Mouse (Mus musculus): ENCODE measurements around the gene Cops2.
A peak's percentile ranks its signal among the peaks of the same experiment; 100 is the strongest.

Cops2 gene

GRCm38 (mm10) chr2:125858521-125859280 is at the start of gene Cops2, which contains the start of gene Galk2:
TSS of gene Cops2 (minus strand) at chr2:125859139.
TSS of gene Galk2 (plus strand) at chr2:125859109.
- peak; percentile 87 to 90 for DNase-seq (ENCODE audit: low spot score in 2 of 2)

DNA sequence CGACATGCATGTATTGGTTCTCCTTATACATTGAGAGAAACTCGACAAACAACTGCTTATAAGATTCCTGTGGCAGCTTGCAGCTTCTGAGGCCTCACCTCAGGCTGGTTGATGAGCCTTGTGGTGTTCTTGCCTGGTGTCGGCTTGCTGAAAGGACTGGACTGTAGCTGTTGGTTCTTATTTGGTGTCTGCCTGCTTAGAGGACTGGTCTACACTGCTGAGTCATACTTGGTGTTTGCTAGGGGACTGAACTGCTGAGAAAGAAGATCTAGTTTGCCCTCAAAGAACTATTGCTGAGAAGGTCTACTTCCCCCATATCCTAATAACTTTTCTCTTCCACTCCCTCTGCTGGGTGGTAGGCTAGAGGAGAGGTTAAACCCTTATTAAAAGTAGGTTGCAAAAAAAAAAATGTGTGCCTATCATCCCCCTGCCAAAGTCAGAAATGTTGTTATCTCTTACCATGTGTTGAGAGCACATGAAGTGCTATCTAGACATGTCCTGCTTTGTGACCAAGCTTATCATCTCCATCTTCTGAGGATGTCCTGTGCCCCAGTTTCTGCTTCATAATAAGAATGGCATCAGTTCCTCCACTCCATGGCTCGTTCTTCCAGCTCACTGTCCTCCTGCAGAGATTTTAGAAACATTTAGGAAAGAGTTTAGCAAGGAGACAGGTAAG is 48.8 kb upstream of the Cops2 start:
- DNase-seq (ENCODE audit: low spot score in 2 of 2): no peak

DNA sequence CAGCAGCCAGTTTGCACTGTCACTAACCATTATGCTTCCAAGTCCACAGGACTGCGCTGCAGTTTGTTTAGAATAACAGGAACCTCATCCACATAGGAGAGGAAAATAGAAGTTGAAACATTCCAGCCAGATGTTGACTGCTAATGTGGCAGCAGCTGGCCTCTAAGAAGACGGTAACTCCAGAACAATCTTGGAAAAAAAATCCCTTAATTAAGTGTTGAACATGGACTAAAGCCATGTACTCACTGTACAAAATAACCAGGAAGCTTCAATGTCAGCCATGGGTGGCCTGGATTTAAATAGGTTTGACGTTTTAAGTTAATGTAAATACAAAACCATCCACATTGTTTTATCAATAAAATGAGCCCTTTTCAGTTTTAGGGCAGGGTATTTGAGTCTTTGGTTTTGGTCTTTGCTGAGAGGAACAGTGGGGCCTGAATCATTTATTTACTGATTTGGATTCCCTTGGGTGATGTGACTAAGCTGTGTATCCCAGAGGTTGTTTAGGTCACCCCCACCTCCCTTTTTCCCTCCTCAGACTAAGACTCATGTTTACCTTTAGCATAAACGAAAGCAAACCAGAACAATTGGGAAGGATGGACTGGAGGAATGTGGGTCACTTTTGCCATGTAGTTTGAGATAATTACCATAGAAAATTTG is 47.6 kb upstream of the Cops2 start:
- no peak for DNase-seq (ENCODE audit: low spot score in 2 of 2)

GRCm38 (mm10) chr2:125901426-125901825 is 42.5 kb upstream of the Cops2 start:
- DNase-seq (ENCODE audit: low spot score in 2 of 2): no peak

DNA sequence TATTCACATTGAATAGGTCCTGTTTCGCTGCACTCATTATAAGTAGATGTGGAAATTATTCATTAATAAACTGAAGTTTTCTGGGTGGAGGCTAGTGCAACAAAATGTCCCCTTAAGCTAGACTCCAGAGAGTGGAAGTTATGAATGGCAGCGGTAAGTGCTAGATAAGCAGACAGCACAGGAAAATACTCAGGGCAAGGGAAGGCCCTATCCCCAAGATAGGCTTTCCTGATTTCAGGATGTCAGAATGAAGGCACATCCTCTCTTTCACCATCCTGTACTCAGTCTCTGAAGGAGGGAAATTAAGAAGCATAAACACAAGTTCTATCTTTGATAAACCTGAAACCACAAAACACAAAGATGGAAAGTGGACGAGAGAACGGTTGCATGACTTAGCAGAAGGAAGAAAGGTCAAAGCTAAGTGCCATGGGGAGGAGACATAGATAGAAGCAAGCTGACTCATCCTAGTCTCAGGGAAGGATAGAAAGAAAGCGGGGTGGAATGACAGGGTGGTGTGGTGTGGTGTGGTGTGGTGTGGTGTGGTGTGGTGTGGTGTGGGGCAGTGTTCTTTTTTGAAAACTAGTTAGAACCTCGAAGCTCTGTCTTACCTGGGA is 42.0 kb upstream of the Cops2 start:
- no peak for DNase-seq (ENCODE audit: low spot score in 2 of 2)

- DNase-seq (ENCODE audit: low spot score in 2 of 2): no peak
Measured at GRCm38 (mm10) chr2:125896355-125896754, 37.4 kb upstream of the Cops2 start.

DNA sequence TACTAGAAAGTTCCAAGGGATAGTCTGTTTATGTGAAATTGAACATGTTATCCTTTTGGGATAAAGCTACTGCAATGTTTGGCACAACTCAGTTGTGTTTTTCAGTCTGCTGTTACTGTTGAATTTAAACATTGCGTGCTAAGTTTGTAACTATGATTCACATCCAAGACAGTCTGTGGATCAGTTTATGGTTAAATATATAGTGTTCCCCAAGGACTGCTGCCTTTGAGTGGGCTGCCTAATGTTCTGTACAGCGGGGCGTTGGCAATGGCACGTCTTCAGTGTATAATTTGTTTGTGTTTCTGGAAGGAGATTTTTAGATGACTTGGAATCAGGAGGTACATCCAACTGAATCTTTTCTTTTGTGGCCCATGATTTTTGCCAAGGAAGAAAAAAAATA is 36.2 kb upstream of the Cops2 start:
- no peak for DNase-seq (ENCODE audit: low spot score in 2 of 2)

DNA sequence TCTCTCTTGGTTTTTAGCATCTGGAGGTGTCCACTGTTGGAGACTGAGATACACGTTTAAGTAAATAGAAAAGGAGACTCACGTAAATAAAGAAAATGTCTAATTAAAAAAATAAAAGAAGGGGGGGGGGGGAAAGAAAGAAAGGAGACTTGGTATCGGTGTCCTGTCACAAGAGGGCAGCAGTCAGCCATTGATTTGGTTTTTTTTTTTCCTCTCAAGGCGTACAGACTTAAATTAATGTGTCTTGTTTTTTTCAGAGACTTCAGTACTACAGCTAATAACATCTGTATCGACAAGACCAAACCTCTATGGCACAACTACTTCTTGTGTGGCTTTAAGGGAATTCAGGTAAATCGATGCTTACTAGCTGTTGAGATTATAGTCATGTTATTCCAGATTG is 34.2 kb upstream of the Cops2 start:
- no peak for DNase-seq (ENCODE audit: low spot score in 2 of 2)

DNA sequence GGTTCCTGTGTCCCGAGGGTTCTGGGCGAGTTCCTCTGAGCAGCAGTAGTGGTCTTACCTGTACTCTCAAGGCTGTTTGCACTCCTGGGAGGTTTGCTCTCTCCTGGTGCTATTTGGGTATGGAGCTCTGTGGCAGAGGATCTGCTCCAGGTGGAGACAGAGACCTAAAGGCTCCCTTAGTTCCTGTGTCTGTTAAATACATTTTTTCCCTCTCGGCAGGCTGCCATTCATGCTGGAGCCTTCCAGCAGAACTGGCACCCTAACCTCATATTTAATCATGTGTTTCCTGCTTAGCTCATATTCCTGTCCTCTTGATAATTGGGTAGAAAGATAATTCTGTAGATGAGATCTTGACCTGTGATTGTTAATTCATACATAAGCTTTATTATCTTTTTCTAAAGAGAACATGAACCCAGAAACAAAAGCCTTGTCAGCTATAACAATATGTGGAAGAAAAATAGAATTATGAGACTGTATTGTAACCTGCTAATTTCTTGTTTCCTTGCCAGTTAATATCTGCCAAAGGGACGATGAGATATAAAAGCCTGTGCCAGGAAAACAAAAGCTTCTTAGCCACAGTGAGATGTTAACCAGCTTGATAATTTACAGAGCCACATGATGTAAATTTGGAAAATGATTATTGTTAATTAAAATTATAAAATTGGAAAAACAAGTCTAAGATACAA is 27.1 kb upstream of the Cops2 start:
- no peak for DNase-seq (ENCODE audit: low spot score in 2 of 2)

- DNase-seq (ENCODE audit: low spot score in 2 of 2): no peak
Measured at GRCm38 (mm10) chr2:125870159-125870558, 11.2 kb upstream of the Cops2 start.

GRCm38 (mm10) chr2:125868301-125868700 is 9.4 kb upstream of the Cops2 start:
- DNase-seq (ENCODE audit: low spot score in 2 of 2): no peak

DNA sequence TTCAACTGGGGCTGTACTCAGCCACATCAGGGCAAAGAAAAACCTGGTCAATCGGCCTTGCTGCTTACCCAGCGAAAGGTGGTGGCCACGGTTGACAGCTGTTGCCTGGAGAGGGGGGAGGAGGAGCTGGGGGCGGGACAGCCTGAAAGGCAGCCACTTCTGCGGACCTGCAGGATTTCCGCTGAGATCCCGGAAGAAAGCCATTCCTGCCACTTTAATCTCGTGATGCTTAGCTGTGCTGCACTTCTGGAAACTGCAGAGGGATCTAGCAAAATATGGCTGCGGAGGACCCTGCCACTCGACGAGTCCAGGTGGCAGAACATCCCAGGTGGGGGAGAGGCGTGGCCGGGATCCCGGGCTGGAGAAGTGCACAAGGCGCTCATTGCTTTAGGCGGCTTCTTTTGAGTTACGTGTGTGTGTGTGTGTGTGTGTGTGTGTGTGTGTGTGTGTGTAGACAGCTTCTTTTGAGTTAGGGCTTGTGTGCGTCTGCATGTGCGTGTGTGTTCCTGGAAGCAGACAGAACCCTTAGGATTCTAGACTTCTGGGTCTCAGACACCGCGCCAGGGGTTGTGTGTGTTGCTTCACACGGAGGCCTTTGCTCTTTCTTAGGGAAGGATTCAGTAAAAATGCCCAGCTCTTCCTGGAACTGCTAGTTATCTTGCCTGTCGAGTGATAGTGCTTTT is 7.3 kb upstream of the Cops2 start:
- peak; percentile 51 to 52 for DNase-seq (ENCODE audit: low spot score in 2 of 2)

DNA sequence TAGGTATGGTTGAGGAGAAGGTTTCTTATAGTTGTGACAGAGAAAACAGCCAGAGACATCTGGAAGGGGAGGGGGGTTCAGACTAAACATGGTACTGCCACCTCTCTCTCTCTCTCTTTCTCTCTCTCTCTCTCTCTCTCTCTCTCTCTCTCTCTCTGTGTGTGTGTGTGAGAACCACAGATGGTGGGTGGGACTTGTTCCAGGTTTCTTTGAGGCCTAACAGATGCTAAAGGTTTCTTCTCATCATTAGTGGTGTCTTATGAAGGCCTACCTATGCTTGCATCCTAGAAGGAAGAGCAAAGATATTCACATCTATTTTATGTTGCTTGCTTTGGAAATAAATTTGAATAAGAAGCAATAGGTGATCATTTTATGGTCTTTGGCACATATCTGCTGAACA is 6.6 kb upstream of the Cops2 start:
- no peak for DNase-seq (ENCODE audit: low spot score in 2 of 2)

DNA sequence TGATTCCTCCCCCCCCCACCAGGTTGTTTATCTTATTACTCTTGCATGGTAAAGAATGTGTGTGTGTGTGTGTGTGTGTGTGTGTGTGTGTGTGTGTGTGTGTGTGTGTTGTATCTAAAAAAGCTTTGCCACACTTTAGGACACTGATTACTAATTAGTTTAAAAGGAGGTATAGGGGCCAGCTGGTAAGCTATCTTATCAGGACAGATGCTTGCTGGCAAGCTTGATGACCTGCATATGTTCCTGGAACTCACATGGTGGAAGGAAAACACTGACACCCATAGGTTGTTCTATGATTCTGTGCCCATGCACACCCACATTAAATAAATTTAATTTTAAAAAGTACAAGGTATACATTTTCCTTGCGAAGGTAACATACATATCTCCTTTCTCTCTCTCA is 5.6 kb upstream of the Cops2 start:
- no peak for DNase-seq (ENCODE audit: low spot score in 2 of 2)

GRCm38 (mm10) chr2:125863799-125864198 is 4.9 kb upstream of the Cops2 start:
- DNase-seq (ENCODE audit: low spot score in 2 of 2): no peak

- no peak for DNase-seq (ENCODE audit: low spot score in 2 of 2)
Measured at GRCm38 (mm10) chr2:125857707-125858106, 1.2 kb downstream of the Cops2 start.

DNA sequence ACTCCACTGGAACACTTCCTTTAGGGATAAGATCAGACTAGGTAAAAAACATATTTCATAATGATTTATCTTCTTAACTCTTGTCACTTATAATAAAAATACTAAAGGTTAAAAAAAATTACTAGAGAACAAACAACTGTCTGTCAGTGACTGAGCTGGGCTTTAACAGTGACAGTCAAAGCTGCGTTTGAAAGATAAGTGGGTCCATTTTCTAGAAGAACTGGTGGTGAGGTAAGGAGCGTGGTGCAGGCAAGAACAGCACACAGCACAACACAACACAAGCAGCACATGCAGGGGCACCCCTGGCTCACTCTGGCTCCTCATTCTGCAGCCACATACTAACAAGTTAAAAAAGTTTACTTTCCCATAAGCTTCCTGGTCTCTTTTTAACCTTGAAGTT is 7.7 kb downstream of the Cops2 start:
- no peak for DNase-seq (ENCODE audit: low spot score in 2 of 2)

DNA sequence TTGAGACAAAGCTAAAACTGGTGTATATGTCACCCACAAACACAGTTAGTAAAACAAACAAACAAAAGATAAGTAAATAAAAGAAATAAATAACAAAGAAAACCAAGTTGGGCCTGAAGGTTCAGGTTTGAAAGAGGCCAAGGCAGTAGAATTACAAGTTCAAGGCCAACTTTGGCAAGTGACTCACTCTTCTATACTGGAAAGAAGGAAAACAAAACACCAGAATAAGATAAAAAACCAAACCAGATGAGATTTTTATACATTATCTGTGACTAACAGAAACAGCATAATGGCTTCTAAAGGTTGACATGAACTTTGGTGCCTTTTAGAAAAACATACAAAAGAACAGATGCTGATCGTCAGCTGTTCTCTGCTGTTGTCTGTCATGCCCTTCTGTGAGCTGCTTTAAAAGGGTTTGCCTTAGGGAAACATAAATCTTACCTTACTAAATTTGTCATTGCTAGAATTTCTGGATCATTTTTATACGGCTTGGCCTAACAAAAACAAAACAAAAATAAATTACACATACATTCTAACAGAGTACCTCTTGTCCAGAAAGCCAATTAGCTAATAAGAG is 20.1 kb downstream of the Cops2 start:
- DNase-seq (ENCODE audit: low spot score in 2 of 2): no peak

GRCm38 (mm10) chr2:125838091-125838490 is 20.8 kb downstream of the Cops2 start:
- DNase-seq (ENCODE audit: low spot score in 2 of 2): no peak

- no peak for DNase-seq (ENCODE audit: low spot score in 2 of 2)
Measured at GRCm38 (mm10) chr2:125829924-125830323, 29.0 kb downstream of the Cops2 start.

DNA sequence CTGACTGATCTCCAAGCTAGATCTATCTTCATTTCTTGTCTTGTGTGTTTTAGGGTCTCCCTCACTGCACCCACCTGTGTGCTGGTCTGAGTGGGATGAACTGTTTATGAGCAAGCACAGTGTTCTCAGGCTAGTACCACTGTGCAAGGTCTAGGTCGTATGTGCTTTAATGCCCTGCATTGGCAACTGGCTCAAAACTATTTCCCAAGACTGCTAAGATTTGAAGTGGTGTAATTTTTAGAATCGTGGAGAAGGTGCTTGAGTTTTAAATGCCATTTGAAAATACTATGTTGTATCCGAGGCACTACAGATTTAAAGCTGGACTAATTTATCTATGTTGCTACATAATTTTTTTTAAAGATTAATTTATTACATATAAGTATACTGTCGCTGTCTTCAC is 31.0 kb downstream of the Cops2 start:
- DNase-seq (ENCODE audit: low spot score in 2 of 2): no peak
